Mouse (Mus musculus): ENCODE data around the gene Psd4.
A peak's percentile ranks its signal among the peaks of the same experiment; 100 is the strongest.

Gene Psd4

GRCm38 (mm10) chr2:24386158-24386963 is 19.0 kb downstream of the Psd4 start:
- DNase-seq: no peak

GRCm38 (mm10) chr2:24386964-24387320 is 19.6 kb downstream of the Psd4 start:
- DNase-seq: no peak

GRCm38 (mm10) chr2:24387361-24388283 is 20.2 kb downstream of the Psd4 start:
- no peak for DNase-seq

GRCm38 (mm10) chr2:24393251-24393650 is 25.9 kb downstream of the Psd4 start:
- DNase-seq: no peak

- DNase-seq: no peak
Measured at GRCm38 (mm10) chr2:24397115-24397514, 29.7 kb downstream of the Psd4 start.

GRCm38 (mm10) chr2:24400711-24401110 is 33.3 kb downstream of the Psd4 start:
- DNase-seq: no peak

GRCm38 (mm10) chr2:24405345-24406012 is 38.1 kb downstream of the Psd4 start:
- peak; percentile 73 to 88 for DNase-seq

- DNase-seq: peak; percentile 78 to 87
Measured at GRCm38 (mm10) chr2:24407701-24408485, 40.5 kb downstream of the Psd4 start.

GRCm38 (mm10) chr2:24409166-24409565 is 41.8 kb downstream of the Psd4 start:
- peak; percentile 79 to 82 for DNase-seq

- DNase-seq: no peak
Measured at GRCm38 (mm10) chr2:24413172-24413571, 45.8 kb downstream of the Psd4 start.

- DNase-seq: no peak
Measured at GRCm38 (mm10) chr2:24413677-24414076, 46.3 kb downstream of the Psd4 start.

GRCm38 (mm10) chr2:24416668-24417067 is 49.3 kb downstream of the Psd4 start:
- DNase-seq: no peak

GRCm38 (mm10) chr2:24417106-24417505 is 49.7 kb downstream of the Psd4 start:
- no peak for DNase-seq

- no peak for DNase-seq
Measured at GRCm38 (mm10) chr2:24417564-24417963, 50.2 kb downstream of the Psd4 start.

- DNase-seq: no peak
Measured at GRCm38 (mm10) chr2:24421211-24421863, 54.0 kb downstream of the Psd4 start.

- DNase-seq: no peak
Measured at GRCm38 (mm10) chr2:24422815-24423214, 55.4 kb downstream of the Psd4 start.

- DNase-seq: no peak
Measured at GRCm38 (mm10) chr2:24425630-24426029, 58.2 kb downstream of the Psd4 start.

- peak; percentile 47 to 61 for DNase-seq
Measured at GRCm38 (mm10) chr2:24427866-24428675, 60.7 kb downstream of the Psd4 start.

GRCm38 (mm10) chr2:24429806-24430205 is 62.4 kb downstream of the Psd4 start:
- DNase-seq: no peak

GRCm38 (mm10) chr2:24434670-24435069 is 67.3 kb downstream of the Psd4 start:
- DNase-seq: no peak

- no peak for DNase-seq
Measured at GRCm38 (mm10) chr2:24435699-24436098, 68.3 kb downstream of the Psd4 start.
